Mouse (Mus musculus): ENCODE results near the gene Enpp6. TPM values are rescaled to one million over a fixed set of nuclear protein-coding genes. Genes with fewer than 3 reads are reported as not detected.

Enpp6 gene
- total RNA-seq, 2 experiments from 2014 or later = 7.8 to 9.8 TPM

DNA sequence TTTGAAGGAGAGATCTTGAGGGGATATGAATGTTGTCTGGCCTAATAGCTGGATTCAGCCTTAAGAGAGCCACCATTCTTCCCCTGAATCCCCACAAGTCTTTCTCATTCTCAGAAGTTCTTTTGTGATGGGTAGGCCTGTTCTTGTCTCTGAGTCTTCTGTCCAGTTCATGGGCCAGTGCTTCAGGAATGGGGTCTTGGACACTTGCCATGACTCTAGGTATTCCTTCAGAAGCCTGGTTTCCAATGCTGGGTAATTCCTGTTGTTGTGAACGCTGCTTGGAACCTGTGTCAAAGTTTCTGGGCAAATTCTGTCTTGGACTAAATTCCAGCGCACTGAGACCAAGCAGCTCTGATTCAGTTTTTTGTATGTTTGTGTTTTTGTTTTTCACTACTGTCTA, 60.5 kb downstream of the Enpp6 start:
- no peak for DNase-seq (ENCODE audit: extremely low spot score in 1 of 2, low spot score in 2 of 2)

DNA sequence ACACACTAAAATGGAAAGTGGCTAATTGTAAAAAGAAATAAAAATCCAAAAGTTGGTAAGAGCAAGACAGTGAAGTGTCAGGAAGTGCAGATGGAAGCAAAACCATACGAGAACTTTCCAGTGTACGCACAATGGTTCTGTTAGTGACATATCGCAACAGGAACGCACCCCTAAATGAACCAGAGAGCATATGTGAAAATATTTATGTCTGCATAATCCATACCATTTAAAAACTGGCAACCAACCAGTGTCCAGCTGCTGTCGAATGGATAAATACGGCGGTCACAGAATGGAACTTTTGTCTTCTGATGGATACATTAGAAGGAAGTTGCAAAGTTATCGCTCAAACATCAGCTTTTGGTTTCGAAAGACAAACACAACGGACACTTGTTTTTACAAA, 61.9 kb downstream of the Enpp6 start:
- intact Hi-C loops (cut with DNase I) = no loop called here
- no peak for DNase-seq (ENCODE audit: extremely low spot score in 1 of 2, low spot score in 2 of 2)

More for the DNA sequence above, 60.5 kb downstream of the Enpp6 start:
- intact Hi-C loops (cut with DNase I) = no loop called here

DNA sequence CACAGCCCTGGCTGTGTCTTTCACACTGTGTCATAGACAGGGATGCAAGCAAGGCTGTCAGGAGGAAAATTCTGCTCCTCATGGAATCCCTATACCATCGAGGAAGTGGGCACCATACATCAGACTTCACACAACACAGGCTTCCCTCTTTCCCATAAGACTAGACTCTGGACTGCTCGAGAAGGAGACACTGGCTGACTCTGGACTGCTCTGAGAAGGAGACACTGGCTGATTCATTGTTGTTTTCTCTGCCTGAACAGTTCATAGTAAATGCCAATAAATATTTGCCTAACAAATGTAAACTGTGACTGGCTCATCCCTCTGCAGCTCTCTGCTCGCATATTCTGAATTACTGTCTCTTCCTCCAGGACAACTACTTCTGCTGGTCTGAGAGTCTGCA, 66.0 kb downstream of the Enpp6 start:
- intact Hi-C loops (cut with DNase I) = no loop called here
- DNase-seq (ENCODE audit: extremely low spot score in 1 of 2, low spot score in 2 of 2) = no peak

DNA sequence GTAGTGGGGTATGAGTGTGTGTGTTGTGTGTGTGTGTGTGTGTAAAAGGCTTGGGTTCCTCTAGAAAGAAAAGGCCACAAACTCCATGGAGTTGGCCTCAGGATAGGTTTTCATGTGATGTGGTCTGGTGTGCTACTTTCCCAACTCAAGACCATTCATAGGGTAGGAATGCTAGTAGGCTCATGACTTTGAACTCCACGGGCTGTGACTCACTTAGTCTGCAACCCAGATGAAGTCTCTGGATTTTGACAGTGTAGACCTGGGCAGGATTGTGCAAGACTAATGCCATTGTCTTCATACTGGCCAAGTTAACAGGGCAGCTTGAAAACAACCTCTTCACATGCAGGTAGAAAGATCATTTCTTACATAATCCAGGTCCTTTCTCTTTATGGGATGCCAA, 69.4 kb downstream of the Enpp6 start:
- no peak for DNase-seq (ENCODE audit: extremely low spot score in 1 of 2, low spot score in 2 of 2)
- intact Hi-C loops (cut with DNase I) = no loop called here

DNA sequence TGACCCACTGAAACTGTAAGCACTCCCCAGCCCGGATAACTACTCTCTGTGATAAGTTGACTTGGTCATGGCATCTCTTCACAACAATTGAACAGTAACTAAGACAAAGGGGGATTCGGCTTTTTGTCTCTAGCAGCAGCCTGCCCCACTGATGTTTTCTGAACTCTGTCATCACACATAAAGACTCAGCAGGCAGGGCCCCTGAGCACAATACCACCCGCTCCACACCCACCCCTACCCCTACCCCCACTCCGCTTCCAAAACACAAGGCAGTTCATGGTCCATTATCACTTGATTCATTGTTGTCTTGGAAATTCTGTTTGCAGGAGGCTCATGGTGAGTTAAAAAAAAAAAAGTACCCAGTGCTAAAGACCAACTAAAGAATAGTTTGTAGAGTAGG, 71.8 kb downstream of the Enpp6 start:
- intact Hi-C loops (cut with DNase I) = no loop called here
- no peak for DNase-seq (ENCODE audit: extremely low spot score in 1 of 2, low spot score in 2 of 2)

DNA sequence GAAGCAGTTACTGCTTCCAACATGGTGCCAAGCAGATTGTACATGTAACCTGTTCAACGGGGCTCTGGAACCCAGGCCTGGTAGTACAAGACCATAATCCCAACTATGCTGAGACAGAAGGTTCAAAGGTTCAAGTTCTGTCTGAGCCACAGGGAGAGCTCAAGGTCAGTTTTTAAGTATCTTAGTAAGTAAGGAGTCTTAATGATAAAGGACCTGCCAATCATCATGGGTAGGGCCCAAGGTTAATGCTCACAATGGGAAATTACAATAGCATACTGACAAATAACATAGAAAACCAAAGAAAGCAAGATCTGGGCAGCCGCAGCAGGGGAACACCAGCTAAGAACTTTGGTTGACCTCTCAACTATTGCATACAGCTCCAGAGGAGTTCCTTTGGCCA, 72.3 kb downstream of the Enpp6 start:
- intact Hi-C loops (cut with DNase I) = no loop called here
- DNase-seq (ENCODE audit: extremely low spot score in 1 of 2, low spot score in 2 of 2) = no peak

DNA sequence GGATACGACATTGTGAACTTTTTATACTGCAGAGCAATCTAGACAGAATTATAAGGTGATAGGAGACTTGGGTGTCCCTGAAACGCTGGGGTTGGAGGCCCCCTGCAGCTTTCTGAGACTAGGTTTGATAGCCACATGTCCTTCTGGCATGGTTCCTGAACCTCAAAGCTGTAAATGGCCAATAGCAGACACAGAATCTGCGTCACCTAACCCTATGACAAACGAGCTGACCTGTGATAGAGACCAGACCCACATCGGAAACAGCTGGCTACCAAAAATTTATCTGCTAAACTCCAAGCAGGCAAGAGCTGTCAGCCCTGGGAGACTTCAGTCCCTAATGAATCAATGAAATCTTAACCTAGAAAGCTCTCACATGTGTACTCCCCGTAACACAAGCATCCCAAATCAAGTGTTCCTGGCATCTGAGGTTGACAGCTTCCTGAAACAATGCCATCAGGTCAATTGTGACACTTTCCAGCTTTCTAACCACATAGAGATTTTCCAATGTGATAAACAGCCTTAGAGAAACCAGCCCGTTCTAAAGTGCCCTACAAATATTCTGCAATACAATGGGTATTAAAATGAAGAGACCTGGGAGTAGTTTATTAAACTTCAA, 74.5 kb downstream of the Enpp6 start:
- DNase-seq (ENCODE audit: extremely low spot score in 1 of 2, low spot score in 2 of 2) = no peak
- intact Hi-C loops (cut with DNase I) = no loop called here

DNA sequence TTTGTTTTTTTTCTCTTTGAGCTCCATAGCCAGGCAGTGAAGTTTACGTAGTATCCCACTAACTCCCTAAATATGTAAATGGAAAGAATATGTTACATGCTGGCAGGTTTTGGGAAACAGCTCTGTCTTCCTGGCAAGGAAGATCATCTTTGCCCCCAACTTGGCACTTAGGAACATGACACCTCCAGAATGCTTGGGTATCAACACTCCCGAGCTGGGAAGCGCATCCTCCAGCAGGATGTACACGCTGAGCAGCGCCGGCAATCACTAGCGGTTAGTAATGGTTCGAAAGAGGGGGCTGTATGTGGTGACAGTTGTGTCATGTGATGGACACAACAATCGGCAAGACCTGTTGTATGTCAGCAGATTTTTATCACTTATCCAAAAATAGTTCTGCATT, 80.4 kb downstream of the Enpp6 start:
- intact Hi-C loops (cut with DNase I) = no loop called here
- peak in 1 of 2 experiments; percentile 3 for DNase-seq (ENCODE audit: extremely low spot score in 1 of 2, low spot score in 2 of 2)

DNA sequence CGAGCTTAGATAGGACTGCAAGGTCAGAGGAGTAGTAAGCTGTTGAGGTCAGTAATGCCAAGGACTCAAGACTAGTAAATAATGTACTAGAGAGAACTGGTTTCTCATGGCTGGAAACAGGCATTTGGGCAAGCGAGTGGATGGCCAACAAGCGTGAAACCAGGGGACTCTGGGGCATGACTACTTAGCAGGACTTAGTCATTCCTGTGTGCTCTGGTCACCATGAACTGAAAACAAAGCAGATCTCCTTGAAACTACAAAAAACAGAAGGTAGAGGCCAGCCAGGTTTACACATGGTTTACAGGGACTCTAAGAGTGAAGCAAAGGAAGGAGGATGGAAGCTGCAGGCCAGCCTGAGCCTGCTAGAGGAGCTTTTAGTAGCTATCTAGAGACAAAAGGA, 82.9 kb downstream of the Enpp6 start:
- intact Hi-C loops (cut with DNase I) = no loop called here
- no peak for DNase-seq (ENCODE audit: extremely low spot score in 1 of 2, low spot score in 2 of 2)

DNA sequence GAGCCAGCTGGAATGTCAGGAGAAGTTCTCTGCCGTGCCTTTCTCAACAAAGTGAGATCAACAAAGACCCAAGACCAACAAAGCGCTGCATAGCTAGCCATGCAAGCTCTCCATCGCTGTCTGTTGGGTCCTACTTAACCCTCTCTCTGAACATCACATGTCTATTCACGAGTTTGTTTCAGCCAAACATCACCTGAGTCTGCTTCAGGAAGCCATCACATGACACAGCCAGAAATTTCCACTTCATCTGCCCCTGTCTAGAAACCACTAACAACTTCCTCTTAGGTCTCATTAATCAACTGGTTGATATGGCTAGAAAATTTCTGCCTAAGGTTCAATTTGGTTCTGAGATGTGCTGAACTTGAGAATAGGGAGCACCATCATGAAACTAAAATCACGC, 85.3 kb downstream of the Enpp6 start:
- intact Hi-C loops (cut with DNase I) = no loop called here
- no peak for DNase-seq (ENCODE audit: extremely low spot score in 1 of 2, low spot score in 2 of 2)

DNA sequence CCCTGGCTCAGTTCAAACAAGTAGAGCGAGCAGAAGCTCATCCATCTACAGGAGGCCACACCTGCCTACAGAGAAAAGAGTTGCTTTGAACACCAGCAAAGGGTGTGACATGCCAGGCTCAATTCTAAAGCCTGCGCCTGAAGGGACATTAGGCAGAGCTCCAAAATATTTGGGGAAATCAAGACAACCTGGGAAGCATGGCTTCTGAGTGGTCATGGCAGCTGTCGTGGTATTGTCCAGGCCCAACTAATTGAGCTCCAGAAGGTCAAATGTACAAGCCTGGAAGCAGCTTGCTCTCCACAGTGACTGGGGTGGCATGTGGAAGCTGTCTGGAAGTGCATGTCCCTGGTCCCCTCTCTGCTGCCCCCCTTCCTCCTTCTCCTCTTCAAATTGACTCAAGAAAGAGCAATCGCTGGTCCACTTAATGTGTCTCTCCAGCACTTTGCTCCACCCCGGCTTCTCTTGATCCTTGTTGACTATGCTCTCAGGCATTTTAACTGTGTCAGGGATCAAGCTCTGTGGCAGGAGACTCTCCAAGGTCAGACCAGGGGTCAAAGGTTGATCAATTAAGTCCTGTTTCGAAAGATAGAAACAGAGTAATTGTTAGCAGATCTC, 89.4 kb downstream of the Enpp6 start:
- intact Hi-C loops (cut with DNase I) = no loop called here
- no peak for DNase-seq (ENCODE audit: extremely low spot score in 1 of 2, low spot score in 2 of 2)

DNA sequence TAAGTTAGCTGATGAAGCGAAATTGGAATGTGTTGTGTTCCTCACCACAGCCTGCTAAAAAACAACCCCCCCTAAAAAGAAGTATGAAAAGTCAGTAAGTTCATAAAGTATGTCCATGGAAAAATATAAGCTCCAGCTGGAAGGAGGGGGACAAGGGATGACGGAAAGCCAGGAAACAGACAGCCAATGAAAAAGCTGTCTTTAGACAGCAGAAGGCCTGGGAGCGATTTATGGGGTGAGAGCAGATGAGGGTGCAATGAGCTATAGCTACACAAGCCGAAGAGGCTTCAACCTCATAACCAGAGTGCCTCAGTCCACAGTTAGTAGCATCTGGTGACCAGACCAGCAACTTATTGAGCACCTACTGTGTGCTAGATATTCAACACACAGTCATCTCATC, 93.3 kb downstream of the Enpp6 start:
- intact Hi-C loops (cut with DNase I) = no loop called here
- no peak for DNase-seq (ENCODE audit: extremely low spot score in 1 of 2, low spot score in 2 of 2)

DNA sequence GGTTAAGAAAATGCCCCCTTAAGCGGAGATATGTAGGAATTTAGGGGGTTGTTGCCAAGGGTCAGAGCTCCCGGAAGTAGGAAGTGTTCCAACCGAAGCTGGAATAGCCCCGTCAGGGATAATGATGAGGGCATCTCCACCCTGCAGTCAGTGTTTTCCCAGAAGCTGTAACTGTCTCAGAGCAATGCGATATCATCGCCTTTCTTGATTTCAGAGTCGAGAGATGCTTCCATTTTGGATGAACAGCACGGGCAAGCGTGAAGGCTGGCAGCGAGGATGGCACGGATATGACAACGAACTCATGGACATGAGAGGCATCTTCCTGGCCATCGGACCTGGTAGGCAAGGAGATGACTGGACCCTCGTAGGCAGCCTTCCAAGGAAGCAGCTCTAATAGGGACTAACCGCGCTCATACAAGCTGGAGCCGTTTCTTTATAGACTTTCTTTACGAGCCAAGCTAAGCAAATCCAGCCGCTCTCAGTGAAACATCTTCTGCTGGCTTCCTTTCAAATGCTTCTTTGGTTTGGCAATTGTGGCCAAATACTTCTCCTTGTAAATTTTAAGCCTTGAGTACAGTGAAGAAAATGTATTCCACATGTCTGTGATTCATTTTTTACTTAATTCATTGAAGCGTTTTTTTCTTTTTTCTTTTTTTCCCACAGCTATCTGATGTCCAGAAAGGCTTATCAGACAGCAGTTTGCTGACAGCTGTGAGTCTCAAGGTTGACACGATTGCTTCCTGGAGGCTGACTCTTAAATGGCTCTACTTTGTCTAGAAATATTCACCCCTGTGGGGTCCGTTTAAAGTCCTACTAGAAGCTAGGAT, 95.7 kb downstream of the Enpp6 start:
- intact Hi-C loops (cut with DNase I) = no loop called here
- peak; percentile 9 to 30 for DNase-seq (ENCODE audit: extremely low spot score in 1 of 2, low spot score in 2 of 2)

DNA sequence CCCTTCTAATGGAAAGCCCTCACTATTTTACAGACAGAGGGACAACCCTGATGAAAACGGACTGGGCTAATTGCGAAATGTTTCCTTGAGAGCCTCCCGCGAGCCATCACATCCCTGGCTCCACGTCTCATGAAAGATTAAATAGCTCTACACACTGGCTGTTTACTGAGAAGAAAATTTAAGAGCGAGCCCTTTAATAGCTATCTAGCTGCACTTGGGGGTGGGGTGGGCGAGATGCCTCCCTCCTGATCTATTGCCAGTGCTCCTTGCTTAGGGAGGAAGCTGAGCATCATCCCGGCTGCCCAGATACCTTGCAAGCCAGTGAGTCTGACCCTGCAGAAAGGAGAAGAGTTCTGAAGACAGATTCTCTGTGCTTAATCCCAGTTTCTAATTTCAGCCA, 103.3 kb downstream of the Enpp6 start:
- intact Hi-C loops (cut with DNase I) = no loop called here
- DNase-seq (ENCODE audit: extremely low spot score in 1 of 2, low spot score in 2 of 2) = no peak

DNA sequence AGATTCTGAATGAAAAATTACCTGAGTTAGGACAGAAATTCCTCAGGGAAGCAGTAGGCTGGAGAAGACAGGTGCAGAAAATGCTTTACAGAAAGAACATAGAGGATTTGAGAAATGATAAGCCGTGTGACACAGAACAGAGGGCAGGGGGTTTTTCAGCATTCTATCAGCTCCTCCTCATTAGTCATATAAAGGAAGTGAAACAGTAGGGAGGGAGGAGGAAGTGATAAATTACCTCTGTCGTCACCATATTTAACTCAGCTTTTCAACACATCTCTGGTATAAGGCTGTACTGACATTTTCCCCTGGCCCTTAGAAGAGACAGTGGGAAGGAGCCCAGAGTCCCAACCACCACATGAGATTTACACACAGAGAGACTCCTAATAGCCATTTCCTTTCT, 118.9 kb downstream of the Enpp6 start:
- intact Hi-C loops (cut with DNase I) = no loop called here
- no peak for DNase-seq (ENCODE audit: extremely low spot score in 1 of 2, low spot score in 2 of 2)

DNA sequence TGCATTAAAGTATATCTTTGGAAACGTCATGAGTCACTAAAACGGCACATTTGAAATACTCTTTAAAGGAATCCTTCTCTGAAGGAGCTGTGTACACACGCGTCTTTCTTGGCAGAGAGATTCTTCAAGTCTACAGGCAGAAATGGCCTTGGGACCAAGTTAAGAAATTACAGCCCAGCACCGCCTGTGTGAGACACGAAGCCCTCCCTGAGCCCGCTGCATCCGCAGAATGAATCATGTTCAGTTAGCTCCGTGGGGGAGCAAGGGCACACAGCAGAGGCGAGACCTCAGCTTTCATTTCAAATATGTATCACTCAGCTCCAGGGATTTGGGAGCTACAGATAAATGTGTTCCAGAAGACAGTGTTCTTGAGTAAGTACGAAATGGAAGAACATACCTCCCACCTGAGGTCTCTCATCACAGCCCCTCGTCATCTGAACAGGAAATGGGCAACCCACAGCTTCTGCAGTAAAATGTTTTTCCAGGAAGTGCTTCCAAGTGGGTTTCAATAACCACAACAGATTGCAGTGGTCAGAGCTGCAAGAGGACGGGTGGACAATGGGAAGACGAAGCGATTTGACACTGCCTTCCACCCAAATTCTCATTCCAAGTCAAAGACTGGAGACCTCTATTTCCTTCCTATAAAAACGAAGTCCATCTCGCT, 127.6 kb downstream of the Enpp6 start:
- no peak for DNase-seq (ENCODE audit: extremely low spot score in 1 of 2, low spot score in 2 of 2)
- intact Hi-C loops (cut with DNase I) = no loop called here

DNA sequence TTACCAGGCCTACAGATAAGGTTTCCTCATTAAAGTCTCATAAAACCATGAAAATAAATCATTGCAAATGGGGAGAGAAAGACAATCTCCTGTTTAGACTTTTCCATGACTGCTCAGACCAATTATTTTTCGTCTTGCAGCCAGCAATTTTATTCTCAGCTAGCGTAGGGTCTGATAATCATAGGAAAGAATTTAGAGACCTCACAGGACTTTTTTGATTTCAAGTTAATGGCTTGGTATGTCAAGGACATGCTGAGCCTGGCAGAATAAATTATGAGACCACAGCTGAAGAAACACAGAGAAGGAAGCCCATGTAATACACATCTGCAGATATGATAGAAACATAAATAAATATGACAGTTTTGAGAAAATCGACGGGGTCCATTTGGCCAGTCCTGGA, 130.6 kb downstream of the Enpp6 start:
- DNase-seq (ENCODE audit: extremely low spot score in 1 of 2, low spot score in 2 of 2) = no peak
- intact Hi-C loops (cut with DNase I) = no loop called here

DNA sequence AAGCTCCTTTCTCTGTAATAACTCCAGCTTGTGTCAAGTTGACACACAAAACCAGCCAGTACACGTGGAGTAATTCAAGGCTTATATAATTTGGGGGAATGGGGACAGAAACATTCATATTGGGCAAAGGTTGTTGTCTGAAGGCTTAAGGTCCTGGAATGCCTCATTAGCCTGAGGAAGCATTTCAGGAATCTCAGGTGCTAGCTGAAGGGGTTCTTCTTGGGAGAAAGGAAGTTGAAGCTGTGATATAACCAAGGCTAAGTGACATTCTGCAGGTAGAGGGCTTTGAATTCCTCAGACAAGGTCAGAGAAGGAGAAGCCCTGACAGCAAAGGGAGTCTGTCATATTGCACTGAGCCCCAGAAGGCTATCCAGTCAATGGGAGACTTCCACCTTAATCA, 133.2 kb downstream of the Enpp6 start:
- intact Hi-C loops (cut with DNase I) = no loop called here
- no peak for DNase-seq (ENCODE audit: extremely low spot score in 1 of 2, low spot score in 2 of 2)

DNA sequence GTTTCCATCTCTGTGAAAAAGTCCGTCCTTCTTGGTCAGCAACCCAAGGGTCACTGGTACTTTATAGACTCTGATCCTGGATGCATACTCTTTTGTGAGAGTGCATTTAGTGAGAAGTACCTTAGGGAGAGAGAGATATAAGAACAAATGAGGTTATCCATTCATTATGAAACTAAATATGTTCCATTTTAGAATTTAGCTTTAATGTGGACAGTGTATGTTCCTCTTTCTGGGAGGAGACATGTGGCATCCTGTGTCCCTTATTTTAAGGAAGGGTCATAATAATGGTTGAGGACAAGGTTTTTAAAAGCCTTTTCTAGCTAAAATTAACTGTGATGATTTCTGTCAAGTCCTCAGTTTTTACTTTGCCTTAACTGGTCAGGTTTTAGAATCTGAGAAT, 142.2 kb downstream of the Enpp6 start:
- no peak for DNase-seq (ENCODE audit: extremely low spot score in 1 of 2, low spot score in 2 of 2)
- intact Hi-C loops (cut with DNase I) = no loop called here

DNA sequence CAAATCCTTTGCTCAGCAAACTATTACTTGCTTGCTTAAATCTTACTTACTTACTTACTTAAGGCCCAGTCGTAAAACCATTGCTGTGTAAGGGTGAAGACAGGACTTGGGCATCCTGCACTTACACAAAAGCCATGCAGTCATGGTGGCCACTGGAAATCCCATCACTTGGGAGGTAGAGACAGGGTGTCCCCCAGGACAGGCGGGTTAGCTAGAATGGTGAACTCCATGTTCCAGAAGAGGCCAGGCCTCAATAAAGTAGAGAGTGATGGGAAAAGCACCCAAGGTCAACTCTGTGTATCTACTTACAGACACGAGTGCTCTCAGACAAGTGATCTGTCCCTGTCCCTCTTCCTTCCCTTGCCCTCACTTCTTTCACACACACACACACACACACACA, 146.7 kb downstream of the Enpp6 start:
- no peak for DNase-seq (ENCODE audit: extremely low spot score in 1 of 2, low spot score in 2 of 2)
- intact Hi-C loops (cut with DNase I) = no loop called here
